Mouse (Mus musculus) right cerebral cortex, postnatal 14 days (tissue): ENCODE results near the gene Epha6.

Source experiments
- DNase-seq: peaks from one replicate; pipeline ENCODE4 v3.0.0; 2022

The Epha6 gene

GRCm38 (mm10) chr16:60264719-60265508 lies 340.4 kb downstream of the Epha6 start:
- no peak for DNase-seq

GRCm38 (mm10) chr16:60258151-60258635 lies 347.1 kb downstream of the Epha6 start:
- DNase-seq: no peak

DNA sequence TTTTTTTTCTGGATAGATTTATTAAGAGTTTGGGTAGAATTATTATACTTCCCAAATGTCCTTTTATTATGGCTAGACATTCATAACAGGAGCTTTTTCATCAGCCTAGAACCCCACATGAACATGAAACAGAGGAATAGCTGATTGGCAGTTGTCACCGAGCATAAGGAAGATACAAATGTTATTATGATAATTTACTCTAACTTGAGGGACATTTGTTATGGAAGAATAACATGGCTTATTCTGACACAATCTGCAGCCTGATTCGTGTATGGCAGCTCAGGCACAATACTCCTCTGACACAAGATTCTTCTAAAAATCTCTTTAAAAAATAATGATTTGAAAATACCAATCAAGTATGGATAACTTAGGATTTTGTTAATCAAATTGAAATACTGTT lies 347.7 kb downstream of the Epha6 start:
- no peak for DNase-seq

DNA sequence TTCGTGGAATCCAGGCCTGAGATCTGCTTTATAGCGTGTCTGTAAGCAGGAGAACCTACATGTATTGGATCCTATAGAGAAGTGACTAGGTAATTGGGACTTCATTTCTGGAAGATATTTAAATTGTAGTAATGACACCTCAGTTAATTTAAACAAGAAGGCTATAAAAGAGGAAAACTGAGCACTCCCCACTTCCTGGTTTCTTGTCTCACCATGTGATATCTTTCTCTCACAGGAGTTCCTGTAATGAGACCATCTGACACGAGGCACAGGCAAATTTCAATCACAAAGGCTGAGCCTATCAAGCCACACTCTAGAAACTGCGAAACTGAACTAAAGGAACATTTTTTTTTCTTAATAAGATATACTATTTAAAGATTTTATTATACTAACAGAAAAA lies 348.3 kb downstream of the Epha6 start:
- DNase-seq: no peak

DNA sequence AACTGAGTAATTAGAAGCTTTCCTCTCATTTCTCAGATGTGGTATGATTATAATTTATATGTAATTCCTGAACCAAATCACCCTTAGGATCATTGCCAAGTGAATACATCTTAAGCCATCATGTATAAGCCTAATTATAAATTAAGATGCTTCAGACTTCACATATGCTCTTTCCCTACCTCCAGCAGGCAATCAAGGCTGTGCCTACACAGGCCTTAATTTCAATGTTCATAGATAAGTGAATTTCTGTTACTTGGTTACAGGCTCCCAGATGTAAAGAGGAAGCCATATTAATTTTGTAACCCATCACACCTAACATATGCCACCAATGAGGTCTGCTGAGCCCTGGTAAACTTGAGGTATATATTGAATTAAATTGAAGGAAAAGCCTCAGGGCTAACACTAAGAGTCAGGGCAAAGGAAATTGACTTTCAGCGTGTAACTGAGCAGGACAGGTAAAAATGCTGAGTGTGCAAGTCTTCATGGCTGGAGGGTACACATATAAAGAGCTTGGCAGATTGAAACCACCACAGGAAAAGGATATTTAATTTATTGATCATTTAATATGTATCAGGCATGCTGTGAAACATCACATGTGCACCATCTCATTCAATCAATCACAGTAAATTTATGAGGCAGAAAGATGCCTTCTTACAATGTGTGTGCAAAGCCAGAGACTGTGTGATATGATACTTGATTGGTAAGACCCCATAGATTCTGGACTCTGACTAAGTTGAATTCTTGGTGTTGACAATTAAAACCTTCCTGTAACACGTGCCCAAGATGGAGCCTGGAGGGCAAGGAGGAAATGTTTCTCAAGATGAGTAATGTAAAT lies 365.8 kb downstream of the Epha6 start:
- no peak for DNase-seq

DNA sequence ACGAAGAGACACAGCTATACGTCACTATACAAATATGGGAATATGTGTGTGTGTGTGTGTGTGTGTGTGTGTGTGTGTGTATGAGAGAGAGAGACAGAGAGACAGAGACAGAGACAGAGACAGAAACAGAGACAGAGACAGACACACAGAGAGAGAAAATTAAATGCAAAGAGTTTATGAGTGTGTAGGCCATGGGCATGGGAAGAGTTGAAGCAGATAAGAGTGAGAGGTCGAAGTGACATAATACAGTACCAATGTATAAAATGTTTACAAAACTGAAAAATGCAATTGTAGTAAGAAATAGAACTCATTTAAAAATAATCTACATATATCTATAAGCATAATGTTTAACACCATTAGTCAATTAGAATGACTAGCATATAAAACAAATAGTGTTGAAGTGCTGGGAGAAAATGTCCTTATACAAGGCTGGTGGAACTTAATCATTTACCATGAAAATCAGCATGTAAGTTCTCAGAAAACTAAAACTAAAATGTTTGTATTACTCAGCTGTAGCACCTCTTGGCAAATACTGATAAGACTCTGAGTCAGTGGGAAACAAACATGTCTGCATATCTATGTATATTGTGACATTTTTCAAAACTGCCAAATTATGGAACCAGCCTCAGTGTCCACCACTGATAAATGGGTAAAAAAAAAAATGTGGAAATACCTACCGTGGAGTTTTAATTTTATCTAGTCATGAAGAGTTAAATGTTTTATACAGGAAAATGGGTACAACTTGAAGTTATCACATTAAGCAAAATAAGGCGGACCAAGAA lies 371.2 kb downstream of the Epha6 start:
- DNase-seq: no peak

DNA sequence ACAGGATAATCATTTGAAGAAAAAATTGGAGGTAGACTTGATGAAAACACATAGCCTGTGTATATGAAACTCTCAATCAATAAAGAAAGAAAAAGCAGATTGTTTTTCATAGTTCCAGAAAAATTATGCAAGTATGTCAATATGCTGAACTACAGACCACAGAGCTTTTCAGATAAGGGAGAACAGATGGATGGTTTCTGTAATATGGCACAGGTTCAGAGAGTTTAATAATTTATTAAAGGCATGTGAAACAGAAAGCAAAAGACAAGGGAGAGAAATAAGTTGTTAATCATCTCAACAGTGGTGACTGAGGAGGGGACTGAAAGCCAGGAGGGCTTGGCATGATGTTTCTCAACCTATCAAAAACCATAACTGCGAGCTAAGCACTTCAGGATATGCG lies 372.3 kb downstream of the Epha6 start:
- no peak for DNase-seq

DNA sequence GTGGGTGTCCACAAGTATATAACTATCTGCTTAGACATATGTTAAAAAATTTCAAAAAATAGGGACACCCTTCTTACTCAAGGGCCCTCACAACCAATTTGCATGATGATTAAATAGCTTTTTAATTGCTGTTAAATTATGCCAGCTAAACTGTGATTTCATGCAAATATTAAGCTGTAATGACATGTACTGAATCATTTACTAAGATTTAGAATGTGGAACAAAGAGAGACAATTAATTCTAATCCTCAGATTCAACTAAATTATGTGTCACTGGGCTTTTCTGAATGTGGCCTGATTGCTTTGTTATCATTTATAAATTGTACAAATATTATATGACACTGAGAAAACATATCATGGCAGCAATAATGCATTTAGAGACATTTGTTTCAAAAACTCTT lies 396.2 kb downstream of the Epha6 start:
- DNase-seq: no peak

DNA sequence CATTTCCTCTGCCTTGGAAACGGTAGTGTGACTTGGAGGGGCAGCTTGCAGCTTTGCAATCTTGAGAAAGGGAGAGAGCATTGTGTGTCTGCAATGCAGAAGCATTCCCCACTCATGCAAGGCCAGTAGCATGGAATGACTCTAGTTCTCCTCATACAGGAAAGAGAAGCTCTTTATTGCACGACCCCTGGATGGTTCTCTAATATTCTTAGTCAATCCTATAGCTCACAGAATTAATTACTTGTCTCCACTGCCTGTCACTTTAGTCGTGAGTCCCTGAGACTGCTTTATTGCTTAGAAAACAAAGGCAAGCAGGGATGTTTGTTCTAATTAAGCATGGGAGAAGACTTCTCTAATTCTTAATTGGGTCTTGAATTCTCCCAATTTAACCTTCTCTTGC lies 429.8 kb downstream of the Epha6 start:
- DNase-seq: no peak

GRCm38 (mm10) chr16:60152439-60152838 lies 452.9 kb downstream of the Epha6 start:
- DNase-seq: no peak

GRCm38 (mm10) chr16:60144370-60144769 lies 461.0 kb downstream of the Epha6 start:
- no peak for DNase-seq

- DNase-seq: no peak
These were observed 483.9 kb downstream of the Epha6 start for GRCm38 (mm10) chr16:60121435-60121834.

DNA sequence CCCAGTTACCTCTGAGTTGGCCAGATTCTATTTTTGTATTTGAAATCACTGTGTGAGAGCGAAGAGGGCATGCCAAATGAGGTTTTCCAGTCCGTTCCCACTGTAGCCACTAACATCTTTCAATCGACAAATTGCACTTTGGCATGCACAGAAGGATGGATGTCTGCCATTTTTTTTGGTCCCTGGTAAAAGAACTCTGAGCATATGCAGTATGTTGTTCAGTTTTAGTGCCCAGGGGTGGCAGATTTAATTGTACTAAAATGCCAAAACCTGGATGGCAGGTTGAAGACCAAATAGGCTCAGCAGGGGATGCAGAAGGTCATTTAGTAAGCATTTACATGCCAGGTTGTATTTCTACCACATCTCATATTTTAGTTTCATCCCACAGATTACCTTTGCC lies 503.1 kb downstream of the Epha6 start:
- DNase-seq: no peak

- no peak for DNase-seq
These were observed 510.0 kb downstream of the Epha6 start for GRCm38 (mm10) chr16:60095333-60095732.

DNA sequence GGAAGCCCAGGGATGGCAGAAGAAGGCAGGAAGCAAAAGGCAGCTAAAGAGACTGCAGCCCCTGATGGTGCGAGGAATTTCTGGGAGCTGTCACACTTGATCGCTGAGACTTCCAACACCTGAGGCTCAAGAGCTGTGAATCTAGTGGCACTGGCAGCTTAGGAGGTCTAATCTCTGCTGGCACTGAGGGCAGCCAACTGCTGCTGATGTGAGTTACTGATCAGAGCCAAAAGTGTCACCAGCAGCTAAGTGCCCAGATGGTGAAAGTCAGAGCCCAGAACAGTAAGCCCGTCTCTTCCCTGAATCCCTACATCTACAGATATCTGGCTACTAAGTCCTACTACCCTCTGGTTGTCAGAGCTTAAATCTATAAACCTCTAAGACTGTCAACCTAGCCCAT lies 518.4 kb downstream of the Epha6 start:
- DNase-seq: no peak

DNA sequence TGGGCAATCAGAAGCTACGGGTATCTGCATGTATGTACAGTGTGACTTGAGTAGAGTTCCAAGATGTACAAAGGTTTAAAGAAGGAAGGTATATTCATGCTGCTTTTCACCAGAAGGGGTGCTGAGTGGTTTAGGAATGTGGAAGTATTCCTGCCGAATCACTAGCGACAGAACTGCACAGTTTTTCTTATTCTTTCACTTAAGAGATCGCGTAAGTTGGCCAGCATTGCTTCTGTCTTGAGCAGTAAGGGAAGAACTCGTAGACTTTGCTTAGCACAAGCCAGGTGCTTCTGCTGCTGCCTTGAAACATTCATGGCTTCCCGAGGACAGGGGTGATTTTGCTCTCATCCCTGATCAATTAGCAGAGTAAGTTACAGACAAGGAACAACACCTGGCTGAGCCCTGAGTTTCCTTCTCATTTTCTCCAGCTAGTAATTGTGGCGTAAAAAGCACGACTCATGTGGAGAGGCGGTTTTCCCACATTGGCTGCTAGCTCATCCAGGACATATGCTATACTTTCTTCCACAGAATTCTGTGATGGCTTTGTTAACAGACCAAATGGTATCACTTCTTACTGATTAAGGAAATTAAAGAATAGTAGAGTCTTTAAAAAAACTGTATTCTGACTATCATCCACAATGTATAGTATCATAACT lies 534.7 kb downstream of the Epha6 start:
- DNase-seq: no peak

DNA sequence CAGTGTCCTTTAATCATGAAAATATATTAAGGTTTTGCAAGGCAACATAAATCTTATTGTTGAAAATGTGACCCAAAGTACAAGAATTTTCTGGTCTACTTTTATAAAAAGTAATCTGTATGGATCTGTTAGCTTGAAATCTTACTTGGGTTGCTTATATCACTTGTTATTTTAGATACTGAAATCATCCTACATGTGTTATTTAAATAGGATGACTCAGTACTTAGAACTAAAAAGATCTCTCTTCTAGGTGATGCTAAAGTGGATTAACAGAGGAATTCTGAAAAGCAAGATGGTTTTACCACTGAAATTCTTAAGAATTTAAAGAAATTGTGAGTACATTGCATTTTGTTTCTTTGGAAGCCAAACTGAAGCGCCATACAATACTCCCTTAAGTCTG lies 561.5 kb downstream of the Epha6 start:
- no peak for DNase-seq

DNA sequence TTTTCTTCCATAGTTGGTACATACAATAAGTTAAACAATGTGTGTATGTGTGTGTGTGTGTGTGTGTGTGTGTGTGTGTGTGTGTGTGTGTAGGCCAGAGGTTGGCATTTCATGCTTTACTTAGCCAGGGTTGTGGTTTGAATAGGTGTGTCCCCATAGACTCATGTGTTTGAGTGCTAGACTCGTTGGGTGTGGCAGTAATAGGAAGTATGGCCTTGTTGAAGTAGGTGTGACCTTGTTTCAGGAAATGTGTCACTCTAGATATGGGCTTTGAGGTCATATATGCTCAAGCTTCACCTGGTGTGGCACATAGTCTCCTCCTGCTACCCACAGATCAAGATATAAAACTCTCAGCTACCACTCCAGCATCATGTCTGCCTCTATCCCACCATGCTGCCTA lies 577.0 kb downstream of the Epha6 start:
- no peak for DNase-seq

- no peak for DNase-seq
These were observed 598.3 kb downstream of the Epha6 start for GRCm38 (mm10) chr16:60006857-60007568.

GRCm38 (mm10) chr16:59969816-59970215 lies 635.5 kb downstream of the Epha6 start:
- DNase-seq: no peak

- no peak for DNase-seq
These were observed 649.6 kb downstream of the Epha6 start for GRCm38 (mm10) chr16:59955731-59956130.

GRCm38 (mm10) chr16:59923696-59924095 lies 681.6 kb downstream of the Epha6 start:
- DNase-seq: no peak
